Mouse (Mus musculus) left cerebral cortex, adult 9 months (tissue): Measurements from ENCODE around the gene Apof.
A peak's percentile ranks its signal among the peaks of the same experiment; 100 is the strongest.

Experiments used
- DNase-seq, 2 experiments: peaks; one replicate each; pipeline ENCODE4 v3.0.0; 2022; ENCODE audit warnings: low spot score in 2 of 2

Gene Apof

DNA sequence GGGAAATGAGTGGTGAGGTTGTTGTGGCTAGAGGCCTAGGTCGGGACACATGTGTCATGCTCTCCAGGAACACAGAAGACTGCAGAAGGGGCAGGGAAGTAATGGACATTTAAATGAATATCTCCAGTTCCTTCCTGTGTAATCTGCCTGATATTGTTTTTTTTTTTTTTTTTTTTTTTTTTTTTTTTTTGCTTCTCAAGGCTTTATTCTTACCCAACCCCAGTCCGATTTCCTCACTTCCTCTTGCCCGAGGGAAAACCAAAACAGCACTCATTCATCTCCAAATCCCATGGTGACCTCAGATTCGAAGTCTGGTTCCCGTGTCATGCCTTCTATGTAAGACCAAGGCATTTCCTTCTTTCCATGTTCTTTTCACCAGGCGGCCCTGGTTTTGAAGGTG is 29.8 kb downstream of the Apof start:
- DNase-seq: no peak

DNA sequence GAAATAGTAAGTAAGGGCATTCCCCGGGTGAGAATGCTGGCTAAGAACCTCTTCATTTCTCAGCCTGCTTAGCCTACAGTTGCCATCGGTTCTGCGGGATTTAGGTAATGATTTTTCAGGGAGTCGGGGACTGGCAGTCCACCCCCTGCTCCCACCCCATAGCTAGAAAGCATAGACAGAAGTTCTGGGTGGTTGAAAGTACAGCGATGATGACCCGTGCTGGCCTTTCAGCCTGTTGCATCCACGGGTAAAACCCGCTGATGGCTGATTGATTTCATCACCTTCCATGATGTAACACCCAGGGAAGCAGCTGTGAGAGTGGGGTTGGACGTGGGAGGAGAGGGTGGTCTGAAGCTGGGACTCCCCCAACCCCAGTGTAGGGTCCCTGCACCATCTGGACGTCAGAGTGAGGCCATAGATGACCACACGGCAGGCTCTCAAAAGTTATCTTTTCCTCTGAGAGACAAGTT is 30.3 kb downstream of the Apof start, which contains the start of gene Il23a:
Gene Il23a (minus strand): TSS at position 51 of the 470 bp plus-strand sequence.
- DNase-seq: no peak

GRCm38 (mm10) chr10:128302357-128302756 is 33.9 kb downstream of the Apof start:
- no peak for DNase-seq

- DNase-seq: no peak
Observed at GRCm38 (mm10) chr10:128302785-128303125, 34.3 kb downstream of the Apof start.

DNA sequence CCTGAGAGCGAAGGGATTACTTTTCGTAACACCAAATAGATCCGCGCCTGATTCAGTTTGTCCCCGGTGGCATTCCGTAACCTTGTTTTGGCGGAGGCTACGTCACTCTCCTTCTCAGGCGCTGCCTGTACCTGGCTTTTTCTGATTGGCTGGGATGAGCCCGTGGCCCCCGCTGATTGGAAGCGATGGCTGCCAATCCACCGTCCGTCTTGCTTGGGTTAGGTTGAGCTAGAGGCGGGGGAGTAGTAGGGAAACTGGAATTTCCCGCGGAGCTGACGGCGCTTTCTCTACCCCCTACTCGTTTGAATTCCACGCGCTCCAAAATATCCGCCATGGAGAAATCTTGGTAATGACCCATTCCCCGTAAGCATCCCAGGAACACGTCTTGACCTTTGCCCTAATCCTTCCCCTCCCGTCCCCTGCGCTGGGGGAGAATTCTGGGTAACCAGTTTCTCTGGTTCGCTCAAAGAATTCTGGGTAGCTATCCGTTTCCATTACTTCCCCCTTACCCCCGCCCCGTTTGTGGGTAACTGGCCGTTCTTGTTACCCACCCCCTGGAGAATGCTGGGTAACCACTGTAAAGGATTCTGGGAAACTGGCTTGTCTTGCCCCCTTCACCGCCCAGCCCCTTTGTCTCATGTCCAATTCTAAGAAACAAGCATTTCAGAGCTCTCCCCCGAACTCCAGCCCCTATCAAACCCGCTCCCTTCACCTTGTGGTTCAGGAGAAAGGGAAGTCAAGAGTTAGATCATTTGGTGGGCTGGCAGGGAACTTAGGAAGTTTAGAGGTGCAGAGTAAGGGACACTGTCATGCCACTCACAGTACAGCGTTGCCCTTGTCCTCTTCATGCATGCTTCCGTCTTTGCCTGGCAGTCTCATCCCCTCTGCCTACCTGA is 34.9 kb downstream of the Apof start, which contains the start of gene Pan2:
Gene Pan2 (plus strand): TSS at position 210 of the 896 bp plus-strand sequence.
- peak; percentile 99 to 100 for DNase-seq

- DNase-seq: no peak
Observed at GRCm38 (mm10) chr10:128309654-128310053, 41.2 kb downstream of the Apof start.

DNA sequence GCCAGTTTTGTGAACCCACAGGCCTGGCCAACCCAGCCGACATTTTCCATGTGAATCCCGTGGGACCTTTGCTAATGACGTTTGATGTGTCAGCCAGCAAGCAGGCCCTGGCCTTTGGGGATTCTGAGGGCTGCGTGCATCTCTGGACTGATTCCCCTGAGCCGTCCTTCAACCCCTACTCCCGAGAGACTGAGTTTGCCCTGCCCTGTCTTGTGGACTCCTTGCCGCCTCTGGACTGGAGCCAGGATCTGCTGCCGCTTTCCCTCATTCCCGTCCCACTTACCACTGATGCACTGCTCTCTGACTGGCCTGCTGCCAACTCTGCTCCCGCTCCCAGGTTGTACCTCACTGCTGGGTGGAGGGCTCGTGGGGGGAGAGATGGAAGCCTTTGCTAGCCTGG is 41.7 kb downstream of the Apof start:
- DNase-seq: no peak

GRCm38 (mm10) chr10:128310902-128311301 is 42.4 kb downstream of the Apof start:
- no peak for DNase-seq

GRCm38 (mm10) chr10:128315578-128315977 is 47.1 kb downstream of the Apof start:
- no peak for DNase-seq
